Mouse (Mus musculus): ENCODE measurements around the gene Trim40.

- TF ChIP-seq POLR2A (IDR thresholded peaks at IDR 0.05; ENCODE audit: borderline replicate concordance, insufficient read depth, low read length) (no peak), CTCF (IDR thresholded peaks at IDR 0.05; ENCODE audit: borderline replicate concordance, insufficient read depth, low read depth, low read length) (no peak)
Measured at GRCm38 (mm10) chr17:36909802-36910201, 19.9 kb upstream of the Trim40 start.
